Mouse (Mus musculus): ENCODE measurements at regions not wholly inside any gene's neighbourhood (a gene's known extent, or its start where the extent isn't known, plus 50 kb on each side); places are given as distances from the start of the nearest gene placed in this dataset.

DNA sequence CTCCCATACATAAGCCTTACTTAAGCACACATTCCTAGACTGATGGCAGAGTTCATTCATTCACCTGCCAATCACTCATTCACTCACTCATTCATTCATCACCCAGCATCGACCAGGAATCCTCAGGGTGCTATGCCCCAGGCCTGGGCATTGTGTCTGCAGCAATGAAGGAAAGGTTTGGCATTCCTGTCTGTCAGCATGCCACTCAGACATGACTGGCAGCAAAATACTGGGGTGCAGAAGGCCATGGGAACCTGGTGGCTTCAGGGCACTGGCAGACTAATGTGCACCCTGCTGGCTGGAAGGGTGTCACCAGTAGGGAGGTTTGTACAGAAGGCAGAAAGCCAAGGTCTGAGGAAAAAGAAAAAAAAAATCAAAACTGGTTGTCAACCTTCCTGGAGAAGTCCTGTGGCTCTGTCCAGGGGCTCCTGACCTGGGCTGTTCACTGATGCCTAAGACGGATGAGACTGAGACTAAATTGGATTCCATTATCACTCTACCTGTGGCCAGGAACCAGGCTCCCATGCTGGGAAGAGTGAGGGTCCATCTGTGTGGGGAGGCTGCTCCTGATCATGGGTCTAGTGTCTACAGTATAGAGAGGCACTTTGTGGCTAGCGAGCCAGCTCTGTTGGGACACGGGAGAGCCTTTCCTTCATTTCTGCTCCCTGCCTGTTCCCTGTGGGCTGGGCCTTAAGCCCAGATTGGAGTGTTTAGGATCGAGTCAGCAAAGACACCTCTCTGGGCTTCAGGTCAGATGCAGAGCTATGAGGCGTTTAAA lies 104.1 kb downstream of the Cstad start:
- no peak for DNase-seq (ENCODE audit: low spot score in 2 of 2)

DNA sequence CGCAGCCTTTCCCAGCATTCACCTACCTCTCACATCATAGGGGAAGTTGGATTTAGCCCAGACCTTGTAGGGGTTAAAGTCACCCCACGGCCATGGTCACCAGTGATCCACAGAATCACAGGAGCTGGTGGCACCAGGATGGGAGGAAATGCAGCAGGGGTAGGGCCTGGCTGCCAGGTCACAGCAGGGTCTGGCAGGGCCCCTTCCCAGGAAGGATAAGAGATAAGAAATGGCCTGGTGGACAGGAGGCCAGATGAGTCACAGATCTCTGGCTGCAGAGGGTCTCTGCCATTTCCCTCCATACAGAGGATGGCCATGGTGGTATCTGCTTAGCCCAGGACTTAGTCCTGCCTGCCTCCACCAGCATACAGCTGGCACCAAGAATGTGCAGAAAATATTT lies 103.0 kb downstream of the Cstad start:
- no peak for DNase-seq (ENCODE audit: low spot score in 2 of 2)

DNA sequence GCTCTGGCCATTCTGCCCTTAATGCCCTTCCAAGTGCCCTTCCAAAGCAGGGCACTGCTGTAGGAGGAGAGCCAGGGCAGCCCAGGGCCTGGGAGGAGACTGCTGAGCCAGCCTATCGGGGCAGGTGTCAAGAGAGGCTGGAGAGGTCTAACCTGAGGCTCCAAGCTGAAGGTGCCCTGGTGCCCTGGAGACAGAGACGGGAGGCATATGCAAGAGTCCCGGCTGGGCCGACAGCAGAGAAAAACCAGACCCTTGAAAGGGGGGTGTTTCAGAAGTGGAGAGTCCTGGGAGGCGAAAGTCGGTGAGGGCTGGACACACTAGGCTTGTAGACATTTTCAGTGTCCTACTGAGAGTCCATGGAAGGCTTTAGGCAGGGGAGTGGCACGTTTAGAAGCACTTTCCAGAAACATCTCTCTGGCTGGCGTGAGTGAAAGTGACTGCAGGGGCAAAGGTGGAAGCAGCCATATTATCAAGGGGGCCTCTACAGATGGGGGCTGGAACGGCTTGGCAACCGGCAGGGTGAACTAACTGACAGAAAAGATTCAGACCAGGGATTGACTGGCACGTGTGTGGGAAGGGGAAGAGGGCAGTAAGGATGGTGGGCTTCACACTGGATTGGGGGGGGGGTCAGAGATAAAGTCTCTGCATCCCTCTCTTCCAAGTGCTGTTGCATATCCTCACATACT lies 101.1 kb downstream of the Cstad start:
- DNase-seq (ENCODE audit: low spot score in 2 of 2): no peak

GRCm38 (mm10) chr2:30695041-30695440 lies 100.2 kb downstream of the Cstad start:
- DNase-seq (ENCODE audit: low spot score in 2 of 2): no peak

DNA sequence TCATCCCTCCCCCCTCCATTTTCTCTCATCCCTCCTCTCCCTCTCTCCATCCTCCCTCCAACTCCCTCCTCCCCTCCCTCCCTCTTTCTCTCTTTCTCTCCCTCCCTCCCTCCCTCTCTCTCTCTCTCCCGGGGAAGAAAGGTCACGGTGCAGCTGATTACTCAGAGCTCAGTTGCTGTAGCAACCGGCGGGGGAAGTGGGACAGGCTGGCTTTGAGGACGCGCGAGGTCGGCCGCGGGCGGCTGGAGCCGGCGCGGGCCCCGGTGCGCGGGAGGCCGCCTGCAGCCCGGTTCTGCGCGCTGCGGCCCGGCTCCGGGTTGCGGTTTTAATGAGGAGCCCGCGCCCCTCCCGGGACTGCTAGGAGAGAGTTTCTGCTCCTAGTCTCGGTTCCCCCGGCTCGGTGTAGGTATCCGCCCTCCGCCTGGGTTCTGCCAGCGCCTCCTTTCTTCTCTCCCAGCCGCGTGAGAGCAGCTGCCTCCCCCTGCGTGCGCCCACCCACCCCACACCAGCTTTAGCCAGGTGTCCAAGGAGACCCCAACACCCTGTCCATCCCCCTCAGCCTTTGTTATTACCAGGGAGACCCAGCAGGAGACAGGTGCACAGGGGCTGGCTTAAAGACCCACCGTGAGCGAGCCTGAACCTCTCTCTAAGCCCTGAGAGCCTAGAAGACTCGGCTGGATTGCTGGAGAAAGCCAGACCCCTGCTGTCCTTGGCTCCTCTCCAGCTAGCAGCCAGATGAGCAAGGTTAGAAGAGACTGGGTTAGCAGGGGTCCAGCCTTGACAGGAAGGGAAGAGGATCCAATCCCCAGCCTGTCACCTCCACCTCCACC lies 98.6 kb downstream of the Cstad start:
- peak; percentile 26 to 69 for DNase-seq (ENCODE audit: low spot score in 2 of 2)

DNA sequence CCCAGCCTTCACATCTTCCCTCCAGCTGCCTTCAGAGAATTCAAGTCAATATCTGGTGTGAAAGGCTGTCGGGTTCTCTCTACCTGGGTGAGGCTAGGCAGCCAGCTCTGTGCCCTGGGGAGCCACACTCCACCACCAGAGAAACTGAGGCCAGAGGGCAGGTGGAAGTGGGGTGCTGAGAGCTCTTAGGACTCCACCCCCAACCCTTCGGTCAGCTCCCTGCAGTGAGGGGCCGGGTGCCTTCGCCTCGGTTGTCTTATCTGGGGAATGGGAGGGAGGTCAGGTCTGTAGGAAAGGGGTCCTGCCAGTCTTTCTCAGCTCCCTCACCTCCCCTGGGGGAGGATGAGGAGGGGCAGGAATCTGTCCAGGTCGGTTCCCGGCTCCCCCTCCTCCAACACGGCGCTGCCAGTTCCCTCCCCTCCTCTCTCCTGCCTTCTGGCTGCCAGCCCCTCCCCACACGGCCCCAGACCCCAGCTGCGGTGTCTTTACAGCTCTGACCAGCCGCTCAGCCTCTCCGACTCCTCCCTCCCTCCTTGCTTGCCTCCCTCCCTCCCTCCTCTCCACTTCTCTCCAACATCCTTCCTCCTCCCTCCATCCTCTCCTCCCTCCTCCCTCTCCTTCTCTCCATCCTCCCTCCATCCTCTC lies 97.8 kb downstream of the Cstad start:
- peak in 1 of 2 experiments; percentile 31 for DNase-seq (ENCODE audit: low spot score in 2 of 2)

GRCm38 (mm10) chr2:30691857-30692560 lies 97.2 kb downstream of the Cstad start:
- peak; percentile 27 to 63 for DNase-seq (ENCODE audit: low spot score in 2 of 2)

GRCm38 (mm10) chr2:30690925-30691856 lies 96.4 kb downstream of the Cstad start:
- DNase-seq (ENCODE audit: low spot score in 2 of 2): peak in 1 of 2 experiments; percentile 67

DNA sequence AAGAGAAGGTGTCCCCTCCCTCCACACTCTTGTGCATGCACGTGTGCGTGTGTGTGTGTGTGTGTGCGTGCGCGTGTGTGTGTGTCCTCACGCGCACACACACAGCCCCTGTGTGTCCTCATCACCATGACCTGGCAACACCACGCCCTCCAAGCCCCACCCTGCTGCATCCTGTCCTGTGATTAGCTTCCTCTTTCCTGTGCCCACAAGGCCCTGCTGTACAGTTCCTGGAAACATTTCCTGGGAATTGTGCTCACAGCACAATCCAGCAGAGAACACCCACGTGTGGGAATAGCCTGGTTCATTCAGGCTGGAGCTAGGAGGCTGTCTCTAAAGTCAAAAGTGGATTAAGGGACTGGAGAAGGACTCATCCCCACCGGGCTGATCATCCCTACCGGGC lies 95.5 kb downstream of the Cstad start:
- peak in 1 of 2 experiments; percentile 70 for DNase-seq (ENCODE audit: low spot score in 2 of 2)

- DNase-seq (ENCODE audit: low spot score in 2 of 2): no peak
Observed at GRCm38 (mm10) chr2:30688402-30688801, 93.6 kb downstream of the Cstad start.

- no peak for DNase-seq (ENCODE audit: low spot score in 2 of 2)
Observed at GRCm38 (mm10) chr2:30687121-30687551, 92.3 kb downstream of the Cstad start.

DNA sequence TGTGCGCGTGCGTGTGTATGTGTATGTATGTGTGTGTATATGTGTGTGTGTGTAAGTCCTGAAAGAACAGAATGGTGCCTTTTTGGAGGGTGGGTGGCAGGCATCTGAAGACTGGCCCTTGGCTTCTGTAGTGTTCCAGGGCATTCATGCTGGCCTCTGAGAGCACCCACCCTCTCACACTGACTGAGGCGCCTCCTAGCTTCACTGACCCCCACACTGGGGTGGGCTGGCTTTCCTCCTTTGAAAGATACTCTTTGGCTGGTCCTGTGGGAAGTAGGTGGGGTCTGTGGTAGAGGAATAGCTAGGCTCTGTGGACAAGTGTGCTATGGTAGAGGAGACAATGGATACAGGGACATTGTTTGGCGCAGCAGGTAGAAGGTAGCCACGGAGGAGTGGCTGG lies 91.5 kb downstream of the Cstad start:
- no peak for DNase-seq (ENCODE audit: low spot score in 2 of 2)

- no peak for DNase-seq (ENCODE audit: low spot score in 2 of 2)
Observed at GRCm38 (mm10) chr2:30685137-30685860, 90.5 kb downstream of the Cstad start.

- DNase-seq (ENCODE audit: low spot score in 2 of 2): no peak
Observed at GRCm38 (mm10) chr2:30684461-30684860, 89.6 kb downstream of the Cstad start.

DNA sequence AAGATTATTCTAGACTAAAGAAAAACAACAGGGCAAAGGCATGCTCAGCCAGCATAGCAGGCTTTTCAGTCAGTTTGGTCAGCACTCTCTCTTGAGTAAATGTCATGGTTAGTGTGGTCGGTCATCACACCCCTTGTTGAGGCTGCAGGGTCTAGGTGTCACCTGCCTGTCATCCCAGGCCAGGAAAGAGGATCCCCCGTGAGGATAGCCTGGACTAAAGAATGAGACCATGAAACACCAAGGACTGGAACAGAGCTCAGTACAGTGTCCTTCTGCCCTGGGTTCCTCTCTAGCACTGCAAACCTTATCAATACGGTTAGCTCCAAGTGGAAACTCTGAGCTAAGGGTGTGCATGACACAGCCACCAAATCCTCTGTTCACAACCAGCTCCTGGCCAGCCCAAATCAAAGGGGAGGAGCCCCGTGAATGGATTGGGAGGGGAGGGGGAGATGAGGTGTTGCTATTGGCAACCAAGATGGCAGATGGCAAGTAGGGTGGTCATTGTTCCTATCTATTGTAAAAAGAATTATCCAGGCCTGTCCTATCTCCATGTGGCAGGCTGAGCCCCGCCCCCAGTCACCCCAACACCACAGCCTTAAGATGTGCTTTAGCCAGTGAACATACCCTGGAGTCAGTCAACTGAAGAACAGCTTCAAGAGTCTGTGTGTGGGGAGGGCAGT lies 87.4 kb downstream of the Cstad start:
- no peak for DNase-seq (ENCODE audit: low spot score in 2 of 2)

DNA sequence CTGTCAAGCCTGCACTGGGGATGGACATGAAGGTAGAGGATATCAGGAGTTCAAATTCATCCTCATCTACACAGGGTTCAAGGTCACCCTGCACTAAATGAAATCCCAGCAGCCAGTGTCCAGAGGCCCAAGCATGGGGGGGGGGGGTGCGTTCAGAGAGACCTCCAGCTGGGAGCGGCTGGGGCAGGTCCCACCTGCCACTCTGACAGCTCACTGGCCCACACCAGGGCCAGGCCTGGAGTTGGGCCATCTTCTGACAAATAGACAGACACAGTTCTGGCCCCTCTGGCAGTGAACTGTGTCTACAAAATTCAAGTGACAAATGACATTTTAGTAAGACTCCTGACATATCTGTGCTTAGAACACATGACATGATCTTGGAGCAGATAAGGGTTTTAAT lies 86.8 kb downstream of the Cstad start:
- no peak for DNase-seq (ENCODE audit: low spot score in 2 of 2)

GRCm38 (mm10) chr2:30679041-30679440 lies 84.2 kb downstream of the Cstad start:
- no peak for DNase-seq (ENCODE audit: low spot score in 2 of 2)

DNA sequence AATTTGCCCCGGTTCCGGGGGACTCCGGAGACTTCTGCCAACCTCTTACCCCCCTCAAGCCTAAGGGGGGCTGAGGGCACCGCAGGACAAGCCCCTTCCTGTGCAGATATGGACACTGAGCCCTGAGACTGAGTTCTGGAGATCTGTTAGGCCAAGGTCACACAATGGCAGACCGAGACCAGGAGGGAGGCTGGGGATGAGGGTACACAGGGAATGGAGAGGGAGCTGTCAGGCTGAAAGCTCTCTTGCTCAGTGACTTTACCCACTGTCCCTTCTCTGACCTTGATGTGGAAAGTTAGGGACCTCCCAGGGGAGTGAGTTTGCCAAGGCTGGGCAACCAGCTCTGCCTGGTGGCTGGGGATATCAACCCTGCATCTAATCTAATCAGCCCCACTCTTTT lies 82.7 kb downstream of the Cstad start:
- no peak for DNase-seq (ENCODE audit: low spot score in 2 of 2)

Data from spleen, postnatal 10 days (tissue).